Mouse (Mus musculus): Measurements from ENCODE around the gene Mipol1.

Mipol1 gene

GRCm38 (mm10) chr12:57243671-57244495, 13.7 kb downstream of the Mipol1 start:
- DNase-seq (ENCODE audit: low spot score in 2 of 2), result no peak

GRCm38 (mm10) chr12:57258572-57258971, 28.3 kb downstream of the Mipol1 start:
- no peak for DNase-seq (ENCODE audit: low spot score in 2 of 2)

- DNase-seq (ENCODE audit: low spot score in 2 of 2), result no peak
Measured at GRCm38 (mm10) chr12:57275456-57275855, 45.2 kb downstream of the Mipol1 start.

- DNase-seq (ENCODE audit: low spot score in 2 of 2), result no peak
Measured at GRCm38 (mm10) chr12:57281155-57282114, 51.2 kb downstream of the Mipol1 start.

GRCm38 (mm10) chr12:57285303-57286059, 55.3 kb downstream of the Mipol1 start:
- DNase-seq (ENCODE audit: low spot score in 2 of 2), result no peak

- DNase-seq (ENCODE audit: low spot score in 2 of 2), result no peak
Measured at GRCm38 (mm10) chr12:57307337-57307736, 77.1 kb downstream of the Mipol1 start.

GRCm38 (mm10) chr12:57307748-57308147, 77.5 kb downstream of the Mipol1 start:
- no peak for DNase-seq (ENCODE audit: low spot score in 2 of 2)

GRCm38 (mm10) chr12:57339053-57339452, 108.8 kb downstream of the Mipol1 start:
- no peak for DNase-seq (ENCODE audit: low spot score in 2 of 2)

GRCm38 (mm10) chr12:57340111-57340510, 109.9 kb downstream of the Mipol1 start:
- no peak for DNase-seq (ENCODE audit: low spot score in 2 of 2)

GRCm38 (mm10) chr12:57362732-57363131, 132.5 kb downstream of the Mipol1 start:
- no peak for DNase-seq (ENCODE audit: low spot score in 2 of 2)

- no peak for DNase-seq (ENCODE audit: low spot score in 2 of 2)
Measured at GRCm38 (mm10) chr12:57364027-57364426, 133.8 kb downstream of the Mipol1 start.

GRCm38 (mm10) chr12:57371790-57372547, 141.7 kb downstream of the Mipol1 start:
- DNase-seq (ENCODE audit: low spot score in 2 of 2), result no peak

- DNase-seq (ENCODE audit: low spot score in 2 of 2), result no peak
Measured at GRCm38 (mm10) chr12:57382797-57383196, 152.6 kb downstream of the Mipol1 start.

- no peak for DNase-seq (ENCODE audit: low spot score in 2 of 2)
Measured at GRCm38 (mm10) chr12:57387588-57388292, 157.5 kb downstream of the Mipol1 start.

- DNase-seq (ENCODE audit: low spot score in 2 of 2), result no peak
Measured at GRCm38 (mm10) chr12:57399547-57399946, 169.3 kb downstream of the Mipol1 start.

- DNase-seq (ENCODE audit: low spot score in 2 of 2), result no peak
Measured at GRCm38 (mm10) chr12:57400186-57400585, 170.0 kb downstream of the Mipol1 start.

GRCm38 (mm10) chr12:57401126-57401525, 170.9 kb downstream of the Mipol1 start:
- no peak for DNase-seq (ENCODE audit: low spot score in 2 of 2)

- no peak for DNase-seq (ENCODE audit: low spot score in 2 of 2)
Measured at GRCm38 (mm10) chr12:57402360-57402759, 172.1 kb downstream of the Mipol1 start.

- DNase-seq (ENCODE audit: low spot score in 2 of 2), result no peak
Measured at GRCm38 (mm10) chr12:57409976-57410375, 179.7 kb downstream of the Mipol1 start.

GRCm38 (mm10) chr12:57413833-57414232, 183.6 kb downstream of the Mipol1 start:
- no peak for DNase-seq (ENCODE audit: low spot score in 2 of 2)

Measured in frontal cortex, postnatal 14 days (tissue).